Mouse (Mus musculus): ENCODE results near the gene Tomm5.

GRCm38 (mm10) chr4:45107066-45107465 is 848 bp downstream of the Tomm5 start:
- no peak for TF ChIP-seq POLR2A (IDR thresholded peaks at IDR 0.05; ENCODE audit: extremely low read depth, insufficient read depth, low read length)
- TF ChIP-seq CTCF (IDR thresholded peaks at IDR 0.05; ENCODE audit: extremely low read depth, insufficient read depth, low read length) = no peak

Measured in cortical plate, adult 2 months (tissue).